Mouse (Mus musculus): ENCODE results near the gene Olfr32. TPM values are rescaled to one million over a fixed set of nuclear protein-coding genes. Genes with fewer than 3 reads are reported as not detected.
"Not testable (repeated sequence)": the region's sequence is repeated elsewhere in the genome, so short reads cannot be mapped to it uniquely, and the experiment has no call there.

Olfr32 gene
- total RNA-seq (2014; rRNA removed) (not detected in 2 replicates), polyA plus RNA-seq (2015; fragmentation: Nextera tagmentation; extraction: Ambion mirVana) (not detected in 2 replicates)

- ATAC-seq (no peak), DNase-seq (ENCODE audit: low spot score) (no peak)
- no peaks in the 10 kb centered on the region for H3K36me3 ChIP-seq (ENCODE audit: insufficient read depth, low read length)
- TF ChIP-seq CTCF (IDR thresholded peaks at IDR 0.05; ENCODE audit: low read depth) = no peak
- H3K27me3 ChIP-seq (ENCODE audit: insufficient read depth, low read length) = no peaks in the 10 kb centered on the region
- no peak within 1 kb of the TSS for H3K27ac ChIP-seq
- no peaks in the 10 kb centered on the region for H3K4me1 ChIP-seq (ENCODE audit: insufficient read depth, low read length)
- no peak within 1 kb of the TSS for H3K4me2 ChIP-seq (ENCODE audit: low read depth, low read length)
- no peak within 1 kb of the TSS for H3K4me3 ChIP-seq (ENCODE audit: low read length)
- no peak within 1 kb of the TSS for H3K9ac ChIP-seq (replicated peaks; ENCODE audit: low read length)
- H3K9me3 ChIP-seq (ENCODE audit: low read length) = no peaks in the 10 kb centered on the region
Observed at GRCm38 (mm10) chr2:90142196-90142595, at the start of gene Olfr32. Gene Olfr32 (minus strand): TSS chr2:90142296.

DNA sequence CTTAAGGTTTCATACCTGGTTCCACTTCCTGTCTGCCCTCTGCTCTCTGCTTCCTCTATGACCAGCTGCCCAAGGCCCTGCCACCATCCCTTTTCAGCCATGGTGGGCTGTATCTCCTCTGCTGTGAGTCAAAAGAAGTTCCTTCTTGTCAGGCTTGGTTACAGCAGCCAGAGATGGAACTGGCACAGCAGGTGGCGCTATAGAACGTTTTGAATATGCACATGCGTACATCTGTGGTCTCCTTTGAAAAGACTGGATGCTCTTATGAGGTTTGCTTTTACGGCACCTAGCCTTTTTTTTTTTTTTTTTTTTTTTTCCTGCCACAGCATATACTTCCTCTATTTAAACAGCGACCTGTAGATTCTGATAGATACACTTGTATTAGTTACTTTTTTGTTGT lies 45.0 kb upstream of the Olfr32 start:
- H3K4me2 ChIP-seq (ENCODE audit: low read depth, low read length); DNase-seq (ENCODE audit: low spot score); H3K4me1 ChIP-seq (ENCODE audit: insufficient read depth, low read length); H3K9ac ChIP-seq (replicated peaks; ENCODE audit: low read length); H3K27ac ChIP-seq; H3K4me3 ChIP-seq (ENCODE audit: low read length); ATAC-seq; H3K36me3 ChIP-seq (ENCODE audit: insufficient read depth, low read length); H3K9me3 ChIP-seq (ENCODE audit: low read length); H3K27me3 ChIP-seq (ENCODE audit: insufficient read depth, low read length): not testable (repeated sequence)
- WGBS = no CpG with 5 or more reads among the region's 5 CpGs

- no CpG with 5 or more reads among the region's 4 CpGs for WGBS
- H3K9ac ChIP-seq (replicated peaks; ENCODE audit: low read length); H3K4me3 ChIP-seq (ENCODE audit: low read length); H3K27ac ChIP-seq; H3K9me3 ChIP-seq (ENCODE audit: low read length); H3K4me2 ChIP-seq (ENCODE audit: low read depth, low read length); H3K4me1 ChIP-seq (ENCODE audit: insufficient read depth, low read length); H3K36me3 ChIP-seq (ENCODE audit: insufficient read depth, low read length); DNase-seq (ENCODE audit: low spot score); ATAC-seq; H3K27me3 ChIP-seq (ENCODE audit: insufficient read depth, low read length): not testable (repeated sequence)
Observed at GRCm38 (mm10) chr2:90186082-90186481, 44.0 kb upstream of the Olfr32 start.

DNA sequence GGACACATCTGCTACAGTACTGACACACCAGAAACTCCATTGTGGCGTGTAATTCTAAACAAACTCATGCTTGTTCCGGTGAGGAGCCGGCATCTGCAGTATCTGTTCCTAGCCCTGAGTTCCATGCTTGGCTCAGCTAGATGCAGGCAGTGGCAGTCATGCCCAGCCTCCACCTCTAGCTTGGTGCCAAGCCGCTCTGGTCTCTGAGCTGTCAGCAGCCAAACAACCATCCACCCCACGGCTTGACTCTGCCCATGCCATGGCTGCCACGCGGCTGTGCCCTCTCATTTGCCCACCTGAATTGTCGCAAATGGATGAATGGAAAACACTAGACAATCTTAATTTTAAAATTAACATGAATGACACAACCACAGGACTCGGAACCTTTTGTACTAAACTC lies 11.8 kb upstream of the Olfr32 start:
- WGBS = 88% methylated on average over 9 of the region's 9 CpGs
- no peak for DNase-seq (ENCODE audit: low spot score)

DNA sequence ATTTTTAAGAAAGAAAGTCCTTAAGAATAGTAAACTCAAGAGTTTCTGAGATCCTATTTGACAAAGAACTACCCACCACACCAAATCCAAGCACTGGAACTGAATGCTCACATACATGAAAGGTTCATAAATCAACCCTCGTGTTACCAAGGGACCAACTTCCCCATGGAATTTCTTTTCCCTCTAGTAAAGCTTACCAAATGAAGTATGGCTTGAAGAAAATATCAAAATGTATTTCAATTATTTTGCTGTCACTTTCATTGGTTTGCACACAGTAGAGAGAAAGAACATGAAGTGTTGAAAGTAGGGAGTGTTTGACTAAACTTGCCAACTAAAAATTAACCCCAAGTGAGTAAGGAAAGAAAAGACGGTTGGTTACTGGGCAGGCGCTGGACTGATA lies 10.9 kb upstream of the Olfr32 start, which contains the start of gene Olfr1270:
Gene Olfr1270 (minus strand): TSS at position 101 of the 400 bp plus-strand sequence.
- Histone ChIP-seq H3K9ac (replicated peaks; ENCODE audit: low read length) (no peak within 1 kb of the TSS), H3K27ac (no peak within 1 kb of the TSS), H3K27me3 (ENCODE audit: insufficient read depth, low read length) (no peaks in the 10 kb centered on the region), H3K4me2 (ENCODE audit: low read depth, low read length) (no peak within 1 kb of the TSS), H3K36me3 (ENCODE audit: insufficient read depth, low read length) (no peaks in the 10 kb centered on the region), H3K4me3 (ENCODE audit: low read length) (no peak within 1 kb of the TSS), H3K4me1 (ENCODE audit: insufficient read depth, low read length) (no peaks in the 10 kb centered on the region), H3K9me3 (ENCODE audit: low read length) (no peaks in the 10 kb centered on the region)
- DNase-seq (ENCODE audit: low spot score) (no peak), ATAC-seq (no peak)
- WGBS = 90% methylated on average over 3 of the region's 3 CpGs
- no peak for TF ChIP-seq CTCF (IDR thresholded peaks at IDR 0.05; ENCODE audit: low read depth)

More for the DNA sequence above, 11.8 kb upstream of the Olfr32 start:
- no peak for TF ChIP-seq CTCF (IDR thresholded peaks at IDR 0.05; ENCODE audit: low read depth)
- H3K4me3 ChIP-seq (ENCODE audit: low read length) = no peak overlapping the region
- no peak overlapping the region for H3K9ac ChIP-seq (replicated peaks; ENCODE audit: low read length)
- H3K27ac ChIP-seq = no peak overlapping the region
- no peaks in the 10 kb centered on the region for H3K4me1 ChIP-seq (ENCODE audit: insufficient read depth, low read length)
- H3K9me3 ChIP-seq (ENCODE audit: low read length) = no peaks in the 10 kb centered on the region
- no peaks in the 10 kb centered on the region for H3K36me3 ChIP-seq (ENCODE audit: insufficient read depth, low read length)
- H3K4me2 ChIP-seq (ENCODE audit: low read depth, low read length) = no peak overlapping the region
- H3K27me3 ChIP-seq (ENCODE audit: insufficient read depth, low read length) = no peaks in the 10 kb centered on the region
- no peak for ATAC-seq

- ATAC-seq (no peak), DNase-seq (ENCODE audit: low spot score) (no peak)
- 85% methylated on average over 1 of the region's 1 CpGs for WGBS
- no peaks in the 10 kb centered on the region for H3K4me1 ChIP-seq (ENCODE audit: insufficient read depth, low read length)
- H3K27me3 ChIP-seq (ENCODE audit: insufficient read depth, low read length) = no peaks in the 10 kb centered on the region
- no peak within 1 kb of the TSS for H3K4me3 ChIP-seq (ENCODE audit: low read length)
- H3K36me3 ChIP-seq (ENCODE audit: insufficient read depth, low read length) = no peaks in the 10 kb centered on the region
- no peaks in the 10 kb centered on the region for H3K9me3 ChIP-seq (ENCODE audit: low read length)
- H3K27ac ChIP-seq = no peak within 1 kb of the TSS
- no peak within 1 kb of the TSS for H3K4me2 ChIP-seq (ENCODE audit: low read depth, low read length)
- TF ChIP-seq CTCF (IDR thresholded peaks at IDR 0.05; ENCODE audit: low read depth) = no peak
- no peak within 1 kb of the TSS for H3K9ac ChIP-seq (replicated peaks; ENCODE audit: low read length)
Observed at GRCm38 (mm10) chr2:90121312-90121711, 20.8 kb downstream of the Olfr32 start, which contains the start of gene Olfr1269. Gene Olfr1269 (minus strand): TSS chr2:90121412.

Other genes with a start within 250 kb of the Olfr32 start
- not detected in 2 replicates for gene Olfr1258, start 215.0 kb downstream of the Olfr32 start, total RNA-seq (2014; rRNA removed)
- not detected in 2 replicates for gene Olfr1258, start 215.0 kb downstream of the Olfr32 start, polyA plus RNA-seq (2015; fragmentation: Nextera tagmentation; extraction: Ambion mirVana)
- gene Olfr1259, start 193.6 kb downstream of the Olfr32 start, total RNA-seq (2014; rRNA removed) = not detected in 2 replicates
- gene Olfr1259, start 193.6 kb downstream of the Olfr32 start, polyA plus RNA-seq (2015; fragmentation: Nextera tagmentation; extraction: Ambion mirVana) = not detected in 2 replicates
- not detected in 2 replicates for gene Olfr1260, start 168.0 kb downstream of the Olfr32 start, total RNA-seq (2014; rRNA removed)
- not detected in 2 replicates for gene Olfr1260, start 168.0 kb downstream of the Olfr32 start, polyA plus RNA-seq (2015; fragmentation: Nextera tagmentation; extraction: Ambion mirVana)
- not detected in 2 replicates for gene Olfr1261, start 151.1 kb downstream of the Olfr32 start, total RNA-seq (2014; rRNA removed)
- gene Olfr1261, start 151.1 kb downstream of the Olfr32 start, polyA plus RNA-seq (2015; fragmentation: Nextera tagmentation; extraction: Ambion mirVana) = not detected in 2 replicates
- not detected in 2 replicates for gene Olfr1262, start 142.2 kb downstream of the Olfr32 start, total RNA-seq (2014; rRNA removed)
- gene Olfr1262, start 142.2 kb downstream of the Olfr32 start, polyA plus RNA-seq (2015; fragmentation: Nextera tagmentation; extraction: Ambion mirVana) = not detected in 2 replicates
- not detected in 2 replicates for gene Olfr1263, start 130.2 kb downstream of the Olfr32 start, total RNA-seq (2014; rRNA removed)
- not detected in 2 replicates for gene Olfr1263, start 130.2 kb downstream of the Olfr32 start, polyA plus RNA-seq (2015; fragmentation: Nextera tagmentation; extraction: Ambion mirVana)
- not detected in 2 replicates for gene Olfr1264, start 116.7 kb downstream of the Olfr32 start, total RNA-seq (2014; rRNA removed)
- gene Olfr1264, start 116.7 kb downstream of the Olfr32 start, polyA plus RNA-seq (2015; fragmentation: Nextera tagmentation; extraction: Ambion mirVana) = not detected in 2 replicates
- not detected in 2 replicates for gene Olfr1265, start 107.0 kb downstream of the Olfr32 start, total RNA-seq (2014; rRNA removed)
- gene Olfr1265, start 107.0 kb downstream of the Olfr32 start, polyA plus RNA-seq (2015; fragmentation: Nextera tagmentation; extraction: Ambion mirVana) = not detected in 2 replicates
- gene Olfr140, start 78.7 kb downstream of the Olfr32 start, total RNA-seq (2014; rRNA removed) = not detected in 2 replicates
- gene Olfr140, start 78.7 kb downstream of the Olfr32 start, polyA plus RNA-seq (2015; fragmentation: Nextera tagmentation; extraction: Ambion mirVana) = not detected in 2 replicates
- not detected in 2 replicates for gene Olfr1269, start 20.9 kb downstream of the Olfr32 start, total RNA-seq (2014; rRNA removed)
- gene Olfr1269, start 20.9 kb downstream of the Olfr32 start, polyA plus RNA-seq (2015; fragmentation: Nextera tagmentation; extraction: Ambion mirVana) = not detected in 2 replicates
- not detected in 2 replicates for gene Olfr1270, start 10.8 kb upstream of the Olfr32 start, total RNA-seq (2014; rRNA removed)
- gene Olfr1270, start 10.8 kb upstream of the Olfr32 start, polyA plus RNA-seq (2015; fragmentation: Nextera tagmentation; extraction: Ambion mirVana) = not detected in 2 replicates
- gene Olfr1506, start 82.2 kb upstream of the Olfr32 start, total RNA-seq (2014; rRNA removed) = not detected in 2 replicates
- gene Olfr1506, start 82.2 kb upstream of the Olfr32 start, polyA plus RNA-seq (2015; fragmentation: Nextera tagmentation; extraction: Ambion mirVana) = not detected in 2 replicates
- not detected in 2 replicates for gene Olfr142, start 115.3 kb upstream of the Olfr32 start, total RNA-seq (2014; rRNA removed)
- not detected in 2 replicates for gene Olfr142, start 115.3 kb upstream of the Olfr32 start, polyA plus RNA-seq (2015; fragmentation: Nextera tagmentation; extraction: Ambion mirVana)
- not detected in 2 replicates for gene Olfr1271, start 128.7 kb upstream of the Olfr32 start, total RNA-seq (2014; rRNA removed)
- not detected in 2 replicates for gene Olfr1271, start 128.7 kb upstream of the Olfr32 start, polyA plus RNA-seq (2015; fragmentation: Nextera tagmentation; extraction: Ambion mirVana)
- gene Olfr1272, start 150.5 kb upstream of the Olfr32 start, total RNA-seq (2014; rRNA removed) = not detected in 2 replicates
- not detected in 2 replicates for gene Olfr1272, start 150.5 kb upstream of the Olfr32 start, polyA plus RNA-seq (2015; fragmentation: Nextera tagmentation; extraction: Ambion mirVana)
- gene Gm13769, start 179.9 kb upstream of the Olfr32 start, total RNA-seq (2014; rRNA removed) = not detected in 2 replicates
- gene Gm13769, start 179.9 kb upstream of the Olfr32 start, polyA plus RNA-seq (2015; fragmentation: Nextera tagmentation; extraction: Ambion mirVana) = not detected in 2 replicates